Mouse (Mus musculus) spleen, postnatal 4 days (tissue): ENCODE results near the gene Rpl41.

Experiments used
- DNase-seq, 2 experiments: peaks; one replicate each; pipeline ENCODE4 v3.0.0; 2022; ENCODE audit warnings: low spot score in 2 of 2

Rpl41 gene

GRCm38 (mm10) chr10:128548947-128549681 is at the start of gene Rpl41:
TSS of gene Rpl41 (minus strand) at chr10:128549305.
- peak; percentile 89 to 94 for DNase-seq

DNA sequence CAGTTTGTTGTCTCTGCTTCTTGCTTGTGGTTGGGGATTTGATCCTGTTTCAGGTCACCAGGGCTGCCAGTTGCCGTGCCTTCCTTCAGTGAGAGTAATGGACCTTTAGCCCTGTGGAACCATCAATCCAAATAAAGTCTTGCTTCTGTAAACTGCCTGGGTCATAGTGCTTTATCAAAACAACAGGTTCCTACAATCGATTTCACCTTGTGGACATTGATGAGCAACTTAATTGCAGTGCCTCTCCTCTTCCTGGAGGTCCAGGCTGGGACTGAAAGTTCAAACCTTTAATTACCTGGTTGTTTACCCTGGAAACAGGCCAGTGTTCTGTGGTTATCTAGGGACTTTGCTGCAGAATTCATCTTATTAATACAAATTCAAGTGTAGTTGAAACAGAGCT is 49.4 kb upstream of the Rpl41 start:
- DNase-seq: no peak

- no peak for DNase-seq
Measured at GRCm38 (mm10) chr10:128592797-128593196, 43.7 kb upstream of the Rpl41 start.

DNA sequence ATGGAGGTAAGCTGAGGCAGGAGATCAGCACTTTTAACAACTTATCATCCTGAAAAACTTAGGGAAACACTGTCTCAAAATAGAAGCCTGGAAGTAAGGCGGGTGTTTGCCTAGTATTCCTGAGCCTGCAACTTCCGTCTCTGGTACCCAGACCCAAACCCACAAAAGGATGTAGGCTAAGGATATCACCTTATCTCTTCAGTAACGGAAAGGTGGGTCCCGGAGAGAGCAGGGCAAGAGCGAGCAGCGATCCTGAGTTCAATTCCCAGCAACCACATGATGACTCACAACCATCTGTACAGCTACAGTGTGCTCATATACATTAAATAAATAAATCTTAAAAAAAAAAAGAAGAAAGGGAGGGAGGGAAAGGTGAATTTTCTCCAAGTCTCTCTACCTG is 42.3 kb upstream of the Rpl41 start:
- DNase-seq: no peak

- DNase-seq: peak; percentile 38 to 83
Measured at GRCm38 (mm10) chr10:128590193-128590690, 41.1 kb upstream of the Rpl41 start.

DNA sequence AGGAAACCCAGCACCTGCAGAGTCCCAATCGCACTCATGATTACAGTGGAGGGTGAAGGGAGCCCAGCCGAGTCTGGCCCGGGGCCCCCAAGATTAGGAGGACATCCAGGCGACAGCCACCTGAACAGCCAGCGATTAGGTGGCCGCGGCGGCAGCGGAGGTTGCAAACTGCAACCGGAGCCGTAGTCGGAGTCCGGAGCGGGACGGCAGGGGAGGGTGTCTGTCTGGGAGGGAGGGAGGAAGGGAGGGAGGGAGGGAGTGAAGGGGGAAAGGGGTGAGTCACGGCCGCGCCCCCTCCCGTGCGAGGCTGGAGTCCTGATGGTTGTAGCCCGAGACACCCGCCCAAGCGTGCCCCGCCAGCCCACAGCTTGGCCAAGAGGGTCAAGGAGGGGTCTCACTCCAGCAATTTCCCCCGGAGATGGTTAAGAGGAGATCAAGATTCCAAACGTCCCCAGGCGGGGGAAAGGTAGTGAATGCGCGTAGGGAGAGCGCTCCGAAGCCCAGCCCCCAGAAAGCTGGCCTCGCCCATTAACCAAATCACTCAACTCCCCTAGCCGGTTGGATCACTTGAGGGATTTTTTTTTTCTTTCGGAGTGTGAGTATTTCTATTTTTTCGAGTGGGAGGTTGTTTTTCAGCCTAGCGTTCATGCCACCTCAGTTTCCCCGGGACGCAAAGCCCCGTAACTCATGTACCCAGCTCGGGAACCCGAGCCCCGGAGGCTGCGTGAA is 40.5 kb upstream of the Rpl41 start, which contains the start of gene Erbb3:
Gene Erbb3, minus strand, starts transcription at position 189 of the 729 bp plus-strand sequence.
- DNase-seq: no peak

DNA sequence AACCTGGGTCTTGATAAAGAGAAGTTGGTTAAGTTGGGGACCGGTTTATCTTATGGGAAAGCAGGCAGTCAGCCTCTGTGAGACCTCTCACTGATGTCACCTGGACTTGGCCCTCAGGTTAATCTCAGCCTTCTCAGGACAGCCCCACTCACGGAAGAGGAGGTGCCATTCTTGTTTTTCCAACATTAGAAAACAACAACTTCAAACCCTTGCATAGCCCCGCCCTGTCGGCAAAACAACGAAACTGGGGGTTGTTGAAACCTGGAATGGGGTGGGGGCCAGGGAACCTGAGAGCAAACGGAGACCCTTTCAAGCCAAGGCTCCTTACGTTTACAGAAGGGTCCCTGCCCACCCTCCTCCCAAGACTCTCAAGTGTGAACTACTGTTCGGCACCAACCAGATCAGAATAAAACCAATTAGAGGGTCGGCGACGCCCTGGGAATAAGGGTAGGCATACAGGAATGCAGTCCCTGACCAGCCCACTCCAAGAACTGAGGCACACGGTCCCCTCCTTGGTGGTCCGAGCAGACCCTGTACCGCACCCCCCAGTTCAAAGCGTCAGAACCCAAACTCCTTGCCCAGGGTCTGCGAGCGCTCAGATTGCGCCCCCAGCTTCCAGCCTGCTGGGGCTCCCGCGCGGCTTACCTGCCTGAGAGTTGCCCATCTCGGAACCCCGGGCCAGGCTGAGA is 39.8 kb upstream of the Rpl41 start:
- DNase-seq: no peak

- DNase-seq: no peak
Measured at GRCm38 (mm10) chr10:128588136-128588535, 39.0 kb upstream of the Rpl41 start.

DNA sequence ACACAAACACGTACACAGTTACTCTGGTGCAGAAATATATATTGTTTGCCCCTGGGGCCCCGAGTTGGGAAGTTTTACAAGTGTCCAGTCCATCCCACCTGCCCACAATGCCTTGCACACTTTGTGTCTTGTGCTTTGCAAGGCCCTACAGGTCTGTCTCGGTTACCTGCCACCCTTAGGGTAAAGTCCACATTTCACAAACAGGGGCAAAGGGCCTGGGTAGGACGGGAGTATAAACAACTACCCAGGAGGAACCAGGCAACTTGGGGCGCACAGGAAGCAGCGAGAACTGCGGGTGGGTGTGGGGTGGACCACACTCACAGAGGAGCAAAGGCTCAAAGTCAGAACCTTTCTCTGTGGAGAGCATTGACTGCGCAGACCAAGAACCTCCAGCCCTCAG is 38.6 kb upstream of the Rpl41 start:
- DNase-seq: no peak

- DNase-seq: no peak
Measured at GRCm38 (mm10) chr10:128587120-128587519, 38.0 kb upstream of the Rpl41 start.

DNA sequence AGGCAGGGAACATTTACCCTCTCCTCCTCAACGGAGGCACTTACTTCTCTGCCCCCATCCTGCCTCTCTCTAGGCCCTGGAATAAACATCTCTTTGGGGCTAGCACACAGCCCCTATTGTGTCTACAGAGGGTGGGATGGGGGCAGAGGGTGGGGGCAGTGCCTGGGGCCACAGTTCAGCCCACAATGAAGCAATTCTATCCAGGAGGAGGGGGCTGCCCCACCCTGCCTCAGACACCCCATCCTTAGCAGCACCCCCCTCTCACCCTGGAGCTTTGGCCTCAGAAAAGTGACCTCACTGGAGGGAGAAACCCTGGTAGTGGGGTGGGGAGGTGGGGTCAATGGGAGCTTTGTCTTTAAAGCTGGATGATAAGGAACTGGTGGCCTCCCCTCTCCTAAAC is 37.4 kb upstream of the Rpl41 start:
- no peak for DNase-seq

DNA sequence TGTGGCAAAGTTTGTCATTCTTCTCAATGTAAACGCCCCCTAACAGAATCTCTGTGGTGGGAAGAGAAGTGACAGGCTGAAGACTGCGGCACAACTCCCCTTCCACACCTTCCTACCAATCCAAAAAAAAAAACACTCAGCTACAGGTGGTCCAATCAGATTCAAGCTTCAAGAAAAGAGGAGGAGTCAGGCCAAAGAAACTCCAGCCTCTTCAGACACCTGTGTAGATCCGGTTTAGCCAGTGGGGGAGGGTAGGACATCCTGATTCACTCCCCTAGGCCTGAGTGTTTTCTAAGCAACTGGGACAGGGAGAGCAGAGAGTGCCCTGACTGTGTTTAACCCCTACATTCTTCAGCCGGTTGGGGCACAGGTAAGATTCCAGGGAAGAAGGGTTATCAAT is 35.3 kb upstream of the Rpl41 start:
- no peak for DNase-seq

- no peak for DNase-seq
Measured at GRCm38 (mm10) chr10:128583644-128584043, 34.5 kb upstream of the Rpl41 start.

GRCm38 (mm10) chr10:128579731-128580130 is 30.6 kb upstream of the Rpl41 start:
- DNase-seq: no peak

GRCm38 (mm10) chr10:128579298-128579697 is 30.2 kb upstream of the Rpl41 start:
- DNase-seq: no peak

GRCm38 (mm10) chr10:128578330-128578729 is 29.2 kb upstream of the Rpl41 start:
- DNase-seq: no peak

DNA sequence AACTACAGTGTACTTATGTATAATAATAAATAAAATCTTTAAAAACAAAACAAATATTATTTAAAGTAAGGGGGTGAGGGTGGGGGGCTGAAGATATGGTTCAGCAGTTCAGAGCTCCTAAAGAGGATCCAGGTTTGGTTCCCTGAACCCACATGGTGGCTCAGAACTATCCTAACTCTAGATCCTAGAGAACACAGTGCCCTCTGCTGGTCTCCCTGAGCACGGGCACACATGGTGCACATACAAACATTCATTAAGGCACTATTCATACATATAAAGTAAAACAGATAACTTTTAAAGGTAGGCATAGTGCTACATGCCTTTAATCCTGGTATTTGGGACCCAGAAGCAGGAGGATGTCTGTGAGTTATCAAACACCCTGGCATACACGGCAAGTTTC is 26.0 kb upstream of the Rpl41 start:
- DNase-seq: no peak

DNA sequence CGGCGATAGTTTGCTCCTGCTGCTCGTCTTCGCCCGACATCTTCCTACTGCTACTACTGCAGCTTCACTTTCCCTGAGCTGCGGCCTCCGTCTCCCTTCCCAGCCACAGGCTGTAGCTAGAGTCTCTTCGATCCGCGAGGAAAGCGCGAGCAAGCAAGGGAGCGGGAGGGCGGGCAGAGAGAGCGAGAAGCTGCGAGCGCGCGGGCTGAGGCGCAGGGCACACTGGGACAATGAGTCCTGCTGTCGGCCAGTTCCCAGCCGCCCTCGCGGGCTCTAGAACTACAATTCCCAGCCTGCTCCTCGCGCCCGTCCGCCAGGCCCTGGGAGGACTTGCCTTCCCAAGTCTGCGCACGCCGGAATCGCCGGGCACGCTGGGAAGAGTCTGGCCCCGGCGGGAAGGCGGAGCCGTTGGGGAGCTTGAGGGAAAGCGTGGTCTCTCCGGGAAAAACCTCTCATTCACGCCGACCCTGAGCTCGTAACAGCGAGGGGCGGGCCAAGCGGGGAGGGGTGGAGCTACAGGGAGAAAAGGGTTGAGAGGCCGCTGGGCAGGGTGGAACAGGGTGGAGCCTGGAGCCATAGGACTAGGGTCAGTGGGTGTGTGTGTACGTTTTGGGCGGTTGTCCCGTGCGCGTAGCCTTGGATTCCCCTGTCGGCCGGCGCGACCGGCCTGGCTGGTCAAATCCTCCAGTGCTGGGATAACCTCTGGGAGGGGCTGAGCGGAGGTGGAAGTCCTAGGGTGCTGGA is 16.9 kb upstream of the Rpl41 start, which contains the start of gene Pa2g4:
Gene Pa2g4, minus strand, starts transcription at position 200 of the 744 bp plus-strand sequence.
- peak; percentile 95 to 97 for DNase-seq

GRCm38 (mm10) chr10:128565206-128565787 is 16.2 kb upstream of the Rpl41 start:
- peak; percentile 53 to 85 for DNase-seq

DNA sequence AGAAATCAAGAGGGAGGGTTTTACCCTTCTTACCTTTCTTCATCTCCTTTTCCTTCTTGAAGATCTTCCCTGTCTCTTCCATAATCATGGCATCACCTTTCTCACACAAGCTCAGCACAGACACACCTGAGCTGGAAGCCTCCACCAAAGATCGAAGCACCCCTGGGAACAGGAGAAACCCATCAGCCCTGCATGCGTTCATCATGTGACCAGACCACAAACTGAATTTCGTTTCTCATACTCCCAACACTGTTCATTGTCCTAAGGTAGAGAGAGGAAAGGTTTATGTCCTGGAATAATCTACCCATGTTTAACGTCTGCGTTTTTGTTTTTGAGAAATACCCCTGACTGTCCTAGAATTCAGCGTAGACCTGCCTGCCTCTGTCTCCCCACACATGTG is 14.4 kb upstream of the Rpl41 start:
- no peak for DNase-seq

DNA sequence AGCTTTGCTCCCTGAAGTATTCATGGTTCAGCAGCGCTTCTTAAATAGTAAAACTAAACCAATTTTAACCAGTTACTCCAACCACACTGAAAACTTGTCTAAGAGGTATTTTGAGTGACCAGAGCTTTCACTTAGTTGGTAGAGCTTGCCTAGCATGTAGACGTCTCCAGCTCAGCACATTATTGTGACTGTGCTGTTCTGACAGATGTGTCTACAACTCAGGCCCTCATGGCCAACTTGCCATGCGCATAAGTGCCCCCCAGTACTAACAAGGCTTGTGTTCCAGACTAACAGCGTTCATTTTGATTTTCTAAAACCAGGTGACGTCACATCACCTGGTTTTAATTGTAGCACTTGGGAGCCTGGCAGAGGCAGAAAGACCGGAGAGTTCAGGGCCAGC is 7.9 kb upstream of the Rpl41 start:
- no peak for DNase-seq
